Mouse (Mus musculus): Measurements from ENCODE around the gene Sec62.
A peak's percentile ranks its signal among the peaks of the same experiment; 100 is the strongest.

Sec62 gene

GRCm38 (mm10) chr3:30792737-30793402 lies at the start of gene Sec62:
Sec62 (plus strand) TSS chr3:30792875.
- peak; percentile 95 for DNase-seq (ENCODE audit: low spot score)

- DNase-seq (ENCODE audit: low spot score), result no peak
Measured at GRCm38 (mm10) chr3:30742891-30743290, 49.8 kb upstream of the Sec62 start.

- DNase-seq (ENCODE audit: low spot score), result no peak
Measured at GRCm38 (mm10) chr3:30746006-30746405, 46.7 kb upstream of the Sec62 start, which contains the start of gene Samd7. Samd7 (plus strand) TSS chr3:30746293.

GRCm38 (mm10) chr3:30748316-30748715 lies 44.4 kb upstream of the Sec62 start:
- no peak for DNase-seq (ENCODE audit: low spot score)

- no peak for DNase-seq (ENCODE audit: low spot score)
Measured at GRCm38 (mm10) chr3:30754696-30755095, 38.0 kb upstream of the Sec62 start.

GRCm38 (mm10) chr3:30764877-30765276 lies 27.8 kb upstream of the Sec62 start:
- DNase-seq (ENCODE audit: low spot score), result no peak

GRCm38 (mm10) chr3:30765311-30766027 lies 27.2 kb upstream of the Sec62 start:
- DNase-seq (ENCODE audit: low spot score), result no peak

- no peak for DNase-seq (ENCODE audit: low spot score)
Measured at GRCm38 (mm10) chr3:30766177-30766576, 26.5 kb upstream of the Sec62 start.

GRCm38 (mm10) chr3:30767271-30767670 lies 25.4 kb upstream of the Sec62 start:
- DNase-seq (ENCODE audit: low spot score), result no peak

GRCm38 (mm10) chr3:30769755-30770515 lies 22.7 kb upstream of the Sec62 start:
- no peak for DNase-seq (ENCODE audit: low spot score)

- DNase-seq (ENCODE audit: low spot score), result no peak
Measured at GRCm38 (mm10) chr3:30771560-30771959, 21.1 kb upstream of the Sec62 start.

GRCm38 (mm10) chr3:30772631-30773030 lies 20.0 kb upstream of the Sec62 start:
- no peak for DNase-seq (ENCODE audit: low spot score)

- no peak for DNase-seq (ENCODE audit: low spot score)
Measured at GRCm38 (mm10) chr3:30774677-30775076, 18.0 kb upstream of the Sec62 start.

GRCm38 (mm10) chr3:30777984-30778383 lies 14.7 kb upstream of the Sec62 start:
- no peak for DNase-seq (ENCODE audit: low spot score)

- DNase-seq (ENCODE audit: low spot score), result no peak
Measured at GRCm38 (mm10) chr3:30788531-30788930, 4.1 kb upstream of the Sec62 start.

- DNase-seq (ENCODE audit: low spot score), result peak; percentile 32
Measured at GRCm38 (mm10) chr3:30793403-30794221, 937 bp downstream of the Sec62 start.

GRCm38 (mm10) chr3:30802171-30802570 lies 9.5 kb downstream of the Sec62 start:
- DNase-seq (ENCODE audit: low spot score), result no peak

GRCm38 (mm10) chr3:30812881-30813280 lies 20.2 kb downstream of the Sec62 start:
- no peak for DNase-seq (ENCODE audit: low spot score)

GRCm38 (mm10) chr3:30818630-30819125 lies 26.0 kb downstream of the Sec62 start:
- peak; percentile 21 for DNase-seq (ENCODE audit: low spot score)

- DNase-seq (ENCODE audit: low spot score), result no peak
Measured at GRCm38 (mm10) chr3:30822163-30822562, 29.5 kb downstream of the Sec62 start.

GRCm38 (mm10) chr3:30826069-30826468 lies 33.4 kb downstream of the Sec62 start:
- DNase-seq (ENCODE audit: low spot score), result no peak
